Mouse (Mus musculus): Measurements from ENCODE around the gene Grifin. TPM values are rescaled to one million over a fixed set of nuclear protein-coding genes. Genes with fewer than 3 reads are reported as not detected.

Grifin gene
- polyA plus RNA-seq, 1 experiment from 2014 or later = not detected

- no peak overlapping the region for H3K4me3 ChIP-seq
- no peak overlapping the region for H3K27ac ChIP-seq (replicated peaks)
- H3K4me2 ChIP-seq = no peak overlapping the region
- WGBS = 15% methylated on average over 8 of the region's 8 CpGs
- H3K4me1 ChIP-seq (replicated peaks) = peaks cover 7% of the 10 kb centered on the region
- no peaks in the 10 kb centered on the region for H3K9me3 ChIP-seq
- no peaks in the 10 kb centered on the region for H3K36me3 ChIP-seq
- no peaks in the 10 kb centered on the region for H3K27me3 ChIP-seq
- no peak overlapping the region for H3K9ac ChIP-seq
- ATAC-seq (ENCODE audit: low read depth) = peak; percentile 4; the same call in 1 of the 2 replicates
Measured at GRCm38 (mm10) chr5:140540106-140540505, 24.8 kb downstream of the Grifin start.

- H3K36me3 ChIP-seq = no peaks in the 10 kb centered on the region
- H3K9ac ChIP-seq = no peak overlapping the region
- H3K4me3 ChIP-seq = no peak overlapping the region
- ATAC-seq (ENCODE audit: low read depth) = no peak
- H3K4me2 ChIP-seq = no peak overlapping the region
- no peaks in the 10 kb centered on the region for H3K27me3 ChIP-seq
- H3K27ac ChIP-seq (replicated peaks) = no peak overlapping the region
- H3K9me3 ChIP-seq = no peaks in the 10 kb centered on the region
- 75% methylated on average over 13 of the region's 13 CpGs for WGBS
- H3K4me1 ChIP-seq (replicated peaks) = peaks cover 4% of the 10 kb centered on the region
Measured at GRCm38 (mm10) chr5:140538111-140538683, 26.7 kb downstream of the Grifin start.

GRCm38 (mm10) chr5:140526754-140527153 is 38.1 kb downstream of the Grifin start:
- peaks cover 53% of the 10 kb centered on the region for H3K36me3 ChIP-seq
- no peaks in the 10 kb centered on the region for H3K4me1 ChIP-seq (replicated peaks)
- ATAC-seq (ENCODE audit: low read depth) = no peak
- peaks cover 9% of the 10 kb centered on the region; the same call in 1 of the 2 replicates for H3K9me3 ChIP-seq
- H3K27me3 ChIP-seq = no peaks in the 10 kb centered on the region
- 76% methylated on average over 2 of the region's 2 CpGs for WGBS
- H3K27ac ChIP-seq (replicated peaks) = no peak overlapping the region
- no peak overlapping the region for H3K4me3 ChIP-seq
- H3K4me2 ChIP-seq = no peak overlapping the region
- H3K9ac ChIP-seq = no peak overlapping the region

GRCm38 (mm10) chr5:140521196-140521595 is 43.7 kb downstream of the Grifin start:
- Histone ChIP-seq H3K36me3 (peaks cover 30% of the 10 kb centered on the region), H3K4me3 (no peak overlapping the region), H3K4me1 (replicated peaks) (no peaks in the 10 kb centered on the region), H3K4me2 (no peak overlapping the region), H3K27ac (replicated peaks) (no peak overlapping the region), H3K9me3 (peaks cover 9% of the 10 kb centered on the region; the same call in 1 of the 2 replicates), H3K27me3 (no peaks in the 10 kb centered on the region), H3K9ac (no peak overlapping the region)
- 95% methylated on average over 1 of the region's 1 CpGs for WGBS
- no peak for ATAC-seq (ENCODE audit: low read depth)

GRCm38 (mm10) chr5:140517921-140518230 is 47.0 kb downstream of the Grifin start:
- Histone ChIP-seq H3K4me2 (no peak overlapping the region), H3K4me3 (no peak overlapping the region), H3K9ac (no peak overlapping the region), H3K27ac (replicated peaks) (no peak overlapping the region), H3K4me1 (replicated peaks) (peaks cover 17% of the 10 kb centered on the region), H3K9me3 (no peaks in the 10 kb centered on the region), H3K36me3 (no peaks in the 10 kb centered on the region), H3K27me3 (no peaks in the 10 kb centered on the region)
- 86% methylated on average over 4 of the region's 4 CpGs for WGBS
- no peak for ATAC-seq (ENCODE audit: low read depth)

GRCm38 (mm10) chr5:140517159-140517920 is 47.5 kb downstream of the Grifin start:
- Histone ChIP-seq H3K4me2 (no peak overlapping the region), H3K27ac (replicated peaks) (no peak overlapping the region), H3K9me3 (no peaks in the 10 kb centered on the region), H3K9ac (no peak overlapping the region), H3K36me3 (no peaks in the 10 kb centered on the region), H3K4me1 (replicated peaks) (peaks cover 17% of the 10 kb centered on the region), H3K4me3 (no peak overlapping the region), H3K27me3 (no peaks in the 10 kb centered on the region)
- 90% methylated on average over 21 of the region's 21 CpGs for WGBS
- ATAC-seq (ENCODE audit: low read depth) = no peak

- Histone ChIP-seq H3K36me3 (no peaks in the 10 kb centered on the region), H3K27me3 (no peaks in the 10 kb centered on the region), H3K4me3 (no peak overlapping the region), H3K4me2 (no peak overlapping the region), H3K4me1 (replicated peaks) (peaks cover 32% of the 10 kb centered on the region), H3K9ac (no peak overlapping the region; the same call in 1 of the 2 replicates), H3K27ac (replicated peaks) (peak overlapping the region; percentile 13; the same call in 1 of the 2 replicates), H3K9me3 (no peaks in the 10 kb centered on the region)
- 53% methylated on average over 7 of the region's 7 CpGs for WGBS
- no peak for ATAC-seq (ENCODE audit: low read depth)
Measured at GRCm38 (mm10) chr5:140514799-140515486, 49.9 kb downstream of the Grifin start.

- H3K9me3 ChIP-seq = no peaks in the 10 kb centered on the region
- WGBS = 80% methylated on average over 8 of the region's 8 CpGs
- no peak overlapping the region for H3K4me3 ChIP-seq
- H3K4me1 ChIP-seq (replicated peaks) = peaks cover 42% of the 10 kb centered on the region
- no peak overlapping the region for H3K9ac ChIP-seq
- no peak overlapping the region for H3K4me2 ChIP-seq
- no peaks in the 10 kb centered on the region for H3K36me3 ChIP-seq
- ATAC-seq (ENCODE audit: low read depth) = no peak
- peak overlapping the region; percentile 13; the same call in 1 of the 2 replicates for H3K27ac ChIP-seq (replicated peaks)
- H3K27me3 ChIP-seq = no peaks in the 10 kb centered on the region
Measured at GRCm38 (mm10) chr5:140513921-140514320, 51.0 kb downstream of the Grifin start.

Other genes starting within 250 kb of the Grifin start
- gene Mad1l1, start 243.5 kb downstream of the Grifin start, polyA plus RNA-seq (2015; fragmentation: Nextera tagmentation; extraction: Ambion mirVana) = 31.8 and 35.4 TPM in 2 replicates
- 33.5 and 34.3 TPM in 2 replicates for gene Nudt1, start 243.4 kb downstream of the Grifin start, polyA plus RNA-seq (2015; fragmentation: Nextera tagmentation; extraction: Ambion mirVana)
- gene Mrm2, start 233.2 kb downstream of the Grifin start, polyA plus RNA-seq (2015; fragmentation: Nextera tagmentation; extraction: Ambion mirVana) = 16.7 and 18.8 TPM in 2 replicates
- 19.8 and 21.2 TPM in 2 replicates for gene Snx8, start 175.8 kb downstream of the Grifin start, polyA plus RNA-seq (2015; fragmentation: Nextera tagmentation; extraction: Ambion mirVana)
- gene Eif3b, start 145.7 kb downstream of the Grifin start, polyA plus RNA-seq (2015; fragmentation: Nextera tagmentation; extraction: Ambion mirVana) = 88.3 and 111 TPM in 2 replicates
- gene Gm4869, start 119.4 kb downstream of the Grifin start, polyA plus RNA-seq (2015; fragmentation: Nextera tagmentation; extraction: Ambion mirVana) = not detected in 2 replicates
- gene Chst12, start 59.5 kb downstream of the Grifin start, polyA plus RNA-seq (2015; fragmentation: Nextera tagmentation; extraction: Ambion mirVana) = 21.6 and 24.9 TPM in 2 replicates
- 17.6 and 20.6 TPM in 2 replicates for gene Lfng, start 42.2 kb upstream of the Grifin start, polyA plus RNA-seq (2015; fragmentation: Nextera tagmentation; extraction: Ambion mirVana)
- 68.5 and 72.3 TPM in 2 replicates for gene Ttyh3, start 84.0 kb upstream of the Grifin start, polyA plus RNA-seq (2015; fragmentation: Nextera tagmentation; extraction: Ambion mirVana)
- gene Iqce, start 137.3 kb upstream of the Grifin start, polyA plus RNA-seq (2015; fragmentation: Nextera tagmentation; extraction: Ambion mirVana) = 22.9 and 24.1 TPM in 2 replicates
- gene Brat1, start 139.9 kb upstream of the Grifin start, polyA plus RNA-seq (2015; fragmentation: Nextera tagmentation; extraction: Ambion mirVana) = 23.5 and 25.8 TPM in 2 replicates
- gene Amz1, start 159.1 kb upstream of the Grifin start, polyA plus RNA-seq (2015; fragmentation: Nextera tagmentation; extraction: Ambion mirVana) = 1.6 and 2.1 TPM in 2 replicates

All from neural tube, embryonic 13.5 days (tissue).